Mouse (Mus musculus) kidney, postnatal 25 days (tissue): ENCODE measurements around the gene Nsf.
A peak's percentile ranks its signal among the peaks of the same experiment; 100 is the strongest.

Experiments used
- DNase-seq, 2 experiments: peaks; one replicate each; pipeline ENCODE4 v3.0.0; 2021; ENCODE audit warnings: mixed read lengths in 2 of 2

Nsf gene

DNA sequence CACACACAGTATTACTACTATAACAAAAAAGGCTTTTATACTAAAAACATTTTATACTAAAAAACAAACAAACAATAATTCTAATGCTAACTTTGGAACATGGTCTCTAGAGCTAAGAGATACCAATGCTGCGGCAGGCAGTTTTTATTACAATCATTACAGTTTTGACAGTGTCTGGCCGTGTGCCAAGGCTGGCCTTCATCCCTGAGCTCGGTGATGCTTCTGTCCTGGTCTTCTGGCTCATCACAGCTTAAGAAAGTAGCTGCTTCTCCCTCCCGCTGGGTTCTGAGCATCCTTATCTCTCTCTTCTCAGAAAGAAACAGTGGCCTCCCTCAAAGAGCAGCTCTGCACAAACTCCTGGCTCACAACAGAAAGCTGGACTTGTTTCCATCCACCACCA is 123.9 kb downstream of the Nsf start:
- no peak for DNase-seq

DNA sequence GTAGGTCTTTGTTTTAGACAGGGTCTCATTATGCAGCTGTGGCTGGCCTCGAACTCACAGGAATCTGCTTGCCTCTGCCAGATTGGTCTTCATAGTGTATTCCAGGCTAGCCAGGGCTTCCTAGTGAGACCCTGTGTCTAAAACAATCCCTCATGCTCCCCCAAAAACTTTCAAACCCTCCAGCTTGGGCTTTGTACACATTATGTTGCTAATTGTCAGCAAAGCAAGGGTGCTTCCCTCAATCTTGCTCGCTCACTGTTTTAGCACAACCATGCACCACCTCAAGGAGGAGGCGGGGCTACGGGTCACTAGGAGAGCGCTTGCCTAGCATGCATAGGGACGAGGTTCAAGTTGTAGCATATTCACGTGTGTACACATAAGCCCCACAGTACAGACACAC is 125.0 kb downstream of the Nsf start:
- DNase-seq = no peak

DNA sequence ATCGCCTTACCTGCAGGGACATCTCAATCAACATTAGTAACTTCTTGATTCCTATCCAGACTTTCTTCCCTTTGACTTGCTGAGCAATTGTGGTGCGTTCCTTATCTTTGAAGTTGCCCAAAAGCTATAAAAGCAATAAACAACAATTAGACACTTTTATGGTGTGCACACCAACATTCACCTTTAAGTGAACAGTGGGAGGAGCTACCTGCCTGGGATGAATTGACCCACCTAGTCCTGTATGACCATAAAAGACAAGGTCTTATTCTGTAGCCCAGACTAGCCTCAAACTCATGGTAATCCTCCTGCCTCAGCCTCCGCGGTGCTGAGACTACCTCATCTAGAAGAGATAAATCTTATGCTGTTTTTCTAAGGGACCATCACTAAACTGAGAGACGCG is 126.7 kb downstream of the Nsf start:
- DNase-seq = no peak

DNA sequence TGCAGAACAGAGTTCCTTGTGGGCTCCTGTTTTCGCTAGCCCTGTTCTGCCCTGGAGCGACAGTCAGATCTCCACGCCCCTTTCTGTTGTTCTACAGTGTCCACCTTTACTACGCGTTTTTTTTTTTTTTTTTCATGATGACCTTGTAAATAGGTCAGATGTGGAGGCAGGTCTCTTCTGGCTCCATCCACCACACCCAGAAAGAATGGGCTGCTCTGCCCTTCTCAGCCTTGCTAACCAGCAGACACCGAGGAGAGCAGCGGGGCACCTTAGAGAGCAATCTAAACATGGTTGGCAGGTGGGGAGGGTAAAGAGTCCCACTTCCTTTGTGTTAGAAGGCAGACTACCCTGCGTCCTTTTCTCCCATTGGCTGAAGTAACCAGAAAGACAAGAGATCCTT is 137.1 kb downstream of the Nsf start:
- no peak for DNase-seq

DNA sequence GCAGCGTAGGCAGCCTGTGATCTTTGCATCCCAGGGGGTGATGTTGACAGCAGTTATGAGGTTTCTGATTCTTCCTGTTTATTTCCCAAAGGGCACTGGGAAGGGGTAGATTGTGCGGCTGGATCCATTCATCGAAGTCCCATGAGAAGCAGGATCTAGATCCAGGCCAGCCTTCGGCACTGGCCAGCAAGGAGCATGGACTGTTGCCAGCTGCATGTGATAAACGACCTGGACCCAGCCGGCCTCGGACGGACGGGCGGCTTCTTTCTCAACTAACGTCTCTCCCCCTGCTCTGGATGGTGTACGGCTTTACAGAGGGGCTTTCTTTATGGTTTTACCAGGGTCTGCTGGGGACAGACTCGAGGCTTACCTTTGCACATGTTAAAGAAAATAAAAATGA is 137.9 kb downstream of the Nsf start:
- peak in 1 of 2 experiments; percentile 50 for DNase-seq

DNA sequence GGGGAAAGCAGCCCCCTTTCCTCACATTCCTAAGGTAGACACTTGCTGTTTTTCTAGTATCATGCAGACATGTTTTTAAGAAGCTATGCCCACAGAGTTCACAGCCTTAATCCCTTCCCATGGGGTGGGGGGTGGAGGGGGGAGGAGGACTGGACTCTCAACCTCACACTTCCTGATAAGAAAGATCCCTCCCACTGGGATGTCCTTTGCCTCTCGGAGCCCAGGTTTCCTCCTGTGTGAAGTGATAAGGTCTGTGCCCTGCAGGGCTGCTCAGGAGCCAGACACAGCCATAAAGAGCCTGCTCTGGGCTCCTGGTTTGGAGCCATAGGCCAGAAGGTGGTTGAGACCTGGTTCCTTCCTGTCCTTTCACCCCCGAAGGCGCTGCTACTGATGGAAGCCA is 139.0 kb downstream of the Nsf start:
- no peak for DNase-seq

DNA sequence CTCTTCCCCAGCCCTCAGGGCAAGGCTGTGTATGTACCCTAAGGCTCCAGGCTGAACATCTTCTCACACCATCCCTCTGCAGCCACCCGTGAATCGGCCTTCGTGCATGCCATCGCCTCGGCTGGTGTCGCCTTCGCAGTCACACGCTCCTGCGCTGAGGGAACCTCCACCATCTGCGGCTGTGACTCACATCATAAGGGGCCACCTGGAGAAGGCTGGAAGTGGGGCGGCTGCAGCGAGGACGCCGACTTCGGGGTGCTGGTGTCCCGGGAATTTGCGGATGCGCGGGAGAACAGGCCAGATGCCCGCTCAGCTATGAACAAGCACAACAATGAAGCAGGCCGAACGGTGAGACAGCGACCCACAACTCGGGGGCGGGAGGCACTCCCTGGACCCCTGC is 142.6 kb downstream of the Nsf start:
- no peak for DNase-seq

DNA sequence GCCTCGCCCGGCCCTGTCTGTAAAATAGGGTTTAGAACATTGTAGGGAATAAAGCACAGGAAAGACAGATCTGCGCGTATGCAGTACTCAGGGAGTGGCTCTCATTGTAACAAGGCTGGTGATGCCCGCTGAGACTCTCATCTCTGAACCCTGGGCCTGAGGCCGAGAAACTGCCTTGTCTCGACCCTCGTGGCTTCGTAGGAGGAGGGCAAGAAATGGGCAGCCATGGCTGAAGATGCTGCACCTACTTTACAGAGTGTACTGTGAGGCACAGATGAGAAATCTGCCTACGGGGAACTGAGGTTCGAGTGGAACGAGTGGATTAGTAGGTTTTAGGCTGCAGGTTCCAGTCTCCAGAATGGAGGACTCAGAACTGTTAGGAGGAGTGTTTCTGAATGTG is 143.2 kb downstream of the Nsf start:
- no peak for DNase-seq

DNA sequence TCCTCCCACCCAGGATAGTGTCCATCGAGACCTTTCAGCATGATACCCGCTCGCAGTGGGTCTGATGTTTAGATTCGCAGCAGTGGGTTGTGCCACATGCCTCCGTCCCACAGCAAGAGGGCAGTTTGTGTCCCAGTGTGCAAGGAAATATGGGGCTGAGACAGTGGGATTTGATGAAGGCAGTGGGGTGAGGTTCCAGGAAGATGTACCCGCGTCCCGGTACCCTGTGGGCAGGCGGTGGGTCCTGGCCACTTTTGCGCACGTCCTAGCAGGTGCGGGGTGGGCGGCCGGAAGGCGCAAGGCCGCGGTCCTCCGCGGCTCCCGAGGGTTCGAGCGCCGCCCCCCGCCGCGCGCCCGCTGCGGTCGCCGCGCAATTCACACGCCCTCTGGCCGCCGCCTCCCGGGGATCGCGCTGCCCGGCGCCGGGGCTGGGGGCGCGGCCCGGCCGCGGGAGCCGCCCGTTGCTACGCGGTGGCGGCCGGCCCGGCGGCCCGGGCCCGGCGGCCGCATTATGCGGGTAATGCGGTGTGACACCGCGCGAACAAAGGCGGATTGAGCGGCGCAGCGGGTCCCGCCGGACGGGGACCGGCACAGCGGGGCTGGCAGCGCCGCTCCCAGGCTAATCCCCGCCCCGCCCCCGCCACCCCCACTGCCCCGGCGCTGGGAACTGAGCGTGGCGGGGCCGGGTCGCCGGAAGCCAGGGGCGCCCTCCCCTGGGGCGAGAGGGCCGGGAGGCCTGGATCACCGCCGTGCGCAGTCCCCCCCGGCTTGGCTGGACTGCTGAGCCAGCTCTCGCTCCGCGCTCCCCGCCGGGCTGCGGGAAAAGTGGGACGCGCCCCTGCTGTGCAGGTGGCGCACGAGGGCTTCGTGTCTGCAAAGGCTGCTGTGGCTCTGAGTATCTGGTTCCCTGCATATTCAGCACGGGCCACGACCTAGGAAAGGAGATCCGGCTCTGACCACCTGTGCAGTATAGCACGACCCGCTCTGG is 144.0 kb downstream of the Nsf start:
- DNase-seq = peak in 1 of 2 experiments; percentile 39

DNA sequence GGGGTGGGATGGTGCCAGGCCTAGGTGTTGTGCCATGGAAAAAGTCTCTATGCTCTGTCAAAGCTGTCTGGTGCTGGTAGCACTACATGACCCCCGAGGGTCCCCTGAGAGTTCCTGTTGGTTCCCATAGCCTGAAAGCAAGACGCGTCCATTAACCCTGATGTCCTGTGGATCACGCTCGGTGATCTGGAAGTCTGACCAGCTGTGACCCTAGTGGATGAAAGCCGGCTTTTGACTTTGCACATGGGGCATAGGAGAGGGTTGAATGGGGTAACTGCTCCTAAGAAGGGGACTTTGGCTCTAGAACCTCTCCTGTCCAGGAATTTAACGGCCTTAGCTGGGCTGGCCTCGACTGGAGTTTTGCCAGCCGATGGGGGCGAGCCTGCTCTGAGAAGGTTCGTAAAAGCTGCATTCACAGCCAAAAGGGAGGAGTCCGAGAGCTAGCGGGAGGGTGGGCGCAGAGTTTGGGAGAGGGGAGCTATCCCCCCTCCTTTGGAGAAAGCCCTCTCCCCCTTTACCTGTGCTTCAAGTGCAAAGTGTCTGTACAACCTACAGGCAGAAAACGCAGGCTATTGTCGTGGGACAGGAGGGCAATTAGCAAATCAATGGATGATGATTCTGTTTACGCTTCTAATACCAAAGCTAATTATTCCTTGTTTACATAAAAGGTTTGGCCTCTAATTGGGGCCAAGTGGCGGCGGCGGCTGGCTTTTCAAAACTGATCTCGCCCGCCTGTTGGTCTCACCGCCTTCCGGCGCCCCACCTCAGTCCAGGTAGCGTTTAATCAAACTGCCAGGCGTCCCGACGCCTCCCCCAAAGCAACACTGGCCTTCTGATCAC is 144.9 kb downstream of the Nsf start:
- DNase-seq = peak in 1 of 2 experiments; percentile 28

DNA sequence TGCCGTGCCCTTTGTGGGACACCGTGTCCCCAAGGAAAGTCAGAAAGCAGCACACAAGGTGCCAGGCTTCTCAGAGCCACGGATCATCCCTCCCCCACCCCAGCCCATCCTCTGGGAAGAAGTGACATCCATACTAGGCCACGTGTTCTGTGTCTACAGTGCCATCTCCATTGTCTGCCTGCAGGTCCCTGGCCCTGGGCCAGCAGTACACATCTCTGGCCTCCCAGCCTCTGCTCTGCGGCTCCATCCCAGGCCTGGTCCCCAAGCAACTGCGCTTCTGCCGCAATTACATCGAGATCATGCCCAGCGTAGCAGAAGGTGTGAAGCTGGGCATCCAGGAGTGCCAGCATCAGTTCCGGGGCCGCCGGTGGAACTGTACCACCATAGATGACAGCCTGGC is 145.9 kb downstream of the Nsf start:
- no peak for DNase-seq

DNA sequence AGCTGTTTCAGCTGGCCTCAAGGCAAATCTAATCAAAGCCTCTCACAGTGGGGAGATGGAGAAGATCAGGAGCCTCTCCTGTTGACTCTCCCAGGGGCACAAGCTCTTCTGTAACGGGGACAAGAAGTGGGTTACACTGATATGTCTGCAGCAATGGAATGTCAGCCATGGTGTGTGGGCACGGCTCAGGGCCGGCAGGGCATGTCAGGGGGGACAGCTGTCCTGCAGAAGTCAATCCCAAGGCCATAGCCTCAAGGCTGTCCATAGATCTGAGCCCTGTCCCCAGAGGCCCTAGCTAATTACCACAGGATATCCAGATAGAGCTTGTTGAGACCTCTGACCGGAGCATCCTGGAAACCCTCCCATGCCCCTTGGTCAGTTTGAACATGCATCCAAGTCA is 149.1 kb downstream of the Nsf start:
- DNase-seq = no peak

DNA sequence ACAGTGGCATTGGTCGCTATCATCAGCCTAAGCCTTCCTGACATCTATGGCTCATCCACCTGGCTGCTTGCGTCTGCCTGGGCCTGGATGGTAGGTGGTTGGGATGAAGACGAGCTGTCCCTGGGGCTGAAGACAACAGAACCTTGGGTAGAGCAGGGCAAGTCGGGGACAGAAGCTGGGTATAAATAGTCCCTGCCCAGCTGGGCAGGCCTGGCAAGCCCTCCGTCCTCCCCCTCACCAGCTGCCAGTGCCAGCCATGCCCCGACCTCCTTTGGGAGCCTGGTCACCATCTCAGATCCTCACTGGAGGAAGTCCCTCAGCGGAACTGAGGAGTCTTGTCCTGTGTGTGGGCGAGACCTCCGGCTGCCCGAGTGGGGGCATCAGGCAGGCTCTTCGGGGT is 149.7 kb downstream of the Nsf start:
- DNase-seq = no peak

DNA sequence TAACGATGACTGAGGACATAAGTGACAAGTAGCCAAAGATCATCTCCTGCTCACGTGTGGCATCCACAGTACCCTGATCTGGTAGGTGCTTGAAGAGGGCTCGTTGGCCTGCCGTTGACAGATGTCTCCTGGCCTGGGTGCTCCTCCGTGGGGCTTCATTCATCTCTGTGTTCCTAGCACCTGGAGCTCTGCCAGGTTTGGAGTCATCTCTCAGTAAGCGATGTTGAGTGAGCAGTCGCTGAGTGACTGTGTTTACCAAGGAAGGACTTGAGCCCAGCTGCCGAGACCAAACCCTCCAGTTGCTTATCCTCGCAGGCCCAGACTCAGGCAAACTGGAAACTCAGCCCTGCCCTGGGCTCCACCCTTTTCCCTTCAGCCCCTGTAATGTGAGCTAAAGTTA is 152.7 kb downstream of the Nsf start:
- no peak for DNase-seq

DNA sequence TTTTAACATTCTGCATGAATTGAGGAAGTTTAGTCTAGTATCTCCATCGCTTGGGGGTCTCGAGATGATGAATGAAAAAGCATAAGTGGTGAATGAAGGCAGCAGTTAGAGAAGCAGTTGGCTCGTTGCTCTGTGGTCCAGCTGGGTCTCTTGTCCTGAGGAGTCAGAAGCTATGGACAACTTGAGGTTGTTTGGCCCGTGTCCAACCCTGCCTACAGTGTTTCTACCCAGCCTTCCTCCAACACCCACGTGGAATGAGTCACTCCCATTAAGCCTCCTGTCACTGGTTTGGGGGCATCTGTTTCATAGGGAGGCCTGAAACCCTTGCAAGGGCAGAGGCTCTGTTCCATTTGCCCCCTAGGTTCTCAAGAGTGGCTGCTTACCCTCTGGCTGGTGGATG is 163.9 kb downstream of the Nsf start:
- DNase-seq = no peak

DNA sequence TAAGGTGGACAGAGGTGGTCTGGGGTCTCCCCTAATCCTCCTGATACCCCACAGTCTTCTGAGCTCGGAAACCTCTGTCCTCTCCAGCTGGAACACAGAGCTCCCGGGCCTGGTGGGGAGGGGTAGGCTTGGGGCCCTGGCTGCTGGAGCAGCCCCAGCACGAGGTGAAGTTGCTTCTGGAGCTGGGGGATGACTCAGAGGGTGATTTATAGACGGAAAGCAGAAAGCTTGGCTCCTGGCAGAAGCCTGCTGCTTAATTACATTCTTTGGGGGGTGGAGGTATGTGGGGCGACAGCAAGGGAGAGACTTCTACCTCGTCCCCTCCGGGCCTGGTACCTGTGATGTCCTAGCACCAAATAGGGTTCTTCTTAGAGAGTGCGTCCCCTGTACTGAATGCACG is 173.7 kb downstream of the Nsf start:
- no peak for DNase-seq

DNA sequence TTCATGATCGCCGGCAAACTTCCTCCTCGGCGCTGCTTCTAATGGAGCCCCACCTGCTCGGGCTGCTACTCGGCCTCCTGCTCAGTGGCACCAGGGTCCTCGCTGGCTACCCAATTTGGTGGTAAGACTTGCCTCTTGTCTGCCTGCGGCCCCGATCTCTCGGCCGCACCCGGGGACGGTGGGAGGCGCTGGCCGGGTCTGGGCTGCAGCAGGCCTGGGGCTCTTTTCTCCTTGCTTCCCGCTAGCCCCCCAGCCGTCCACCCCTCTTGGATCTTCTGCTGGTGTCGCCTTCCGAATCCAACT is 179.7 kb downstream of the Nsf start:
- DNase-seq = no peak

DNA sequence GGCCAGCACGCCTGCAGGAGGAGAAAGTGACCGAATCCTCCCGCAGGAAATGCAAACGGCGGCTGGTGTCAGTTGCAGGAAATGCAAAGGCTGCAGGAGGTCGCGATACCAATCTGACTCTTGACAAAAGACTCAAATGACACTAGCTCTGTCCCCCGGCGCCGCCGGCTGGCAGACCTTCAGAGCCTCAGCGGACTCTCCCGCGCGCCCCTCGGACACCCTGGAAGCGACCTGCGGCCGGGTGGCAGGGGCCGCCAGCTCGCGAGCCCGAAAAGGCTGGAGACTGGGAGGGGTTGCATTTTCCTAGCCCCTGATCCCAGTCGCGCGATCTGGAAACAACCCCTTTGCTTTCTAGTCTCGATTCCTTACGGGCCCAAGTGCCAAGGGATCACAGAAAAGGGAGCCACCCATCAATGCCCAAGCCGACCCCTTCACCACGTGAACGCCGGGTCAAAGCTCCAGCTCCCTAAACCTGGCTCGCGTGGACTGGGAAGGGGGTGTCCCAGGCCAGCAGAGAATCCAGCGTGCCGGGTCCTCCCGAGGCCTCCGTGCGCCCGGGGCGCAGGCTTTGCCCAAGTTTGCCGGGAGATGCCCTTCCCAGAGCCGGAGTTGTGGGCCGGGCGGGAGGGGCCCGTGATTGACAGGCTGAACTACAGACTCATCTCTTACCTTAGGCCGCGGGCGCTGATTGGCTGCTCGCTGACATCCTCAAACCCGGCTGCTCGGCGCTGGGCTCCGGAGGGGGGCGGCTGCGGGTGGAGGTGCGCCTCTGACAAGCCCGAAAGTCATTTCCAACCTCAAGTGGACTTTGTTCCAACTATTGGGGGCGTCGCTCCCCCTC is 180.2 kb downstream of the Nsf start, which contains the start of gene Wnt3:
Gene Wnt3 (plus strand): TSS at position 764 of the 841 bp plus-strand sequence.
- no peak for DNase-seq

DNA sequence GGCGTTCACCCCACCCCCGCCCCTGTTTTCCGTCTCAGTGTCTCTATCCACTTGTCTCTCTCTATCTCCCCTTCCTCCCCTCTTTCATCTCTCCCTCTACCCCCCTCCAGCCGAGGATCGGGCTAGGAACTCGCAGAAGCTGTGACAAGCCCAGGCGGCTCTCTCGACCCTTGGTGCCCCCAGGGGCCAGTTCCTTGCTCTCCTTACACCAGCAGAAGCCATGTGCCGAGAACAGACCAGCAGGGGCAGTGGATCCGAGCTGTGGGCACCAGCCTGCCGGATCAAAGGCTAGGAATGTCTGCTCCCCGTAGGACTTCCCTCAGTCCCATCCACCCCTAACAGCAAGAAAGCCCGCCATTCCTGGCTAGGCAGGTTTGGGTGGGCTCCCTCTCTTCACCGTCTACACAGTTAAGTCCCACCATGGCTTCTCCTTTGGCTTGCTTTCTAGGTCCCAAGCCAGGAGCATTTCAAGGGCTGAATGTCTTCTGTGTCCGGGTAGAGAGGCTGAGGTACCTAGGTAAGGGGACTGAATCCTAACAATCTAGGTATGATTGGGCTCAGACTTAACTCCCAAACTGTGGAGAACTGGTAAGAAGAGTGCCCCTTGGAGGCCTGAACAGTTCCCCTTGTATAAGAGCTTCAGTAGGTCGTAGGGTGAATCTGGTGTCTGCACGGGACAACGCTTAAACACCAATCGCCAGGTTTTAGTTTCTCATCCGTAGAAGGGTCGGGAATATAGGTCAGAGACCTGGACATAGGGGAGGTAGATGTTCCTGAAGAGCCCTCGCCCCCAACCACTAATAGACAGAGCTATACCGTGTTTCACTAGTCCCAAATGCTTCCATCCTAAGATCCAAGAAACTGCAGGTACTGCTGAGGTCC is 181.1 kb downstream of the Nsf start:
- DNase-seq = no peak
